Mouse (Mus musculus) olfactory bulb, adult 2 months (tissue): ENCODE results near the gene Slc25a29. TPM values are rescaled to one million over a fixed set of nuclear protein-coding genes. Genes with fewer than 3 reads are reported as not detected.

ENCODE experiments used
- H3K27ac ChIP-seq: fragments of 200-500 bp; 2 replicates; pipeline ENCODE4 v1.5.1; 2012; ENCODE audit warnings: low read depth, low read length; ENCODE audit not compliant: insufficient read depth
- H3K4me1 ChIP-seq: fragments of 200-500 bp; 2 replicates; pipeline ENCODE4 v1.6.1; 2012; ENCODE audit warnings: low read length; ENCODE audit not compliant: control insufficient read depth, insufficient read depth
- H3K4me3 ChIP-seq: fragments of 200-500 bp; 2 replicates; pipeline ENCODE4 v1.5.1; 2012; ENCODE audit warnings: mild to moderate bottlenecking, low read depth, low read length, moderate library complexity; ENCODE audit not compliant: insufficient read depth
- CTCF ChIP-seq: fragments of 200-500 bp; IDR thresholded peaks from 2 replicates; pipeline ENCODE4 v1.5.1; 2012; ENCODE audit warnings: low read depth, mild to moderate bottlenecking, low read length, moderate library complexity; ENCODE audit not compliant: insufficient read depth
- POLR2A ChIP-seq: fragments of 200-500 bp; IDR thresholded peaks from 2 replicates; pipeline ENCODE4 v1.6.1; 2012; ENCODE audit warnings: mild to moderate bottlenecking, low read depth, low read length, moderate library complexity; ENCODE audit not compliant: insufficient read depth
- WGBS: fragments of 180-500 bp; shearing (Covaris S2); methylation state at CpG from one replicate; pipeline ENCODE4 v1.1.7; 2018; 5-methylcytosine and 5-hydroxymethylcytosine counted together
- polyA plus RNA-seq: library from polyadenylated mRNA; stranded (reverse); fragments of >200 nt; gene quantifications from 2 replicates; pipeline ENCODE4 v1.2.4, GENCODE M21; 2012; ENCODE audit warnings: low replicate concordance; ENCODE audit not compliant: missing spikeins, insufficient read depth, insufficient read length

The Slc25a29 gene
- polyA plus RNA-seq, 1 experiment = not detected

GRCm38 (mm10) chr12:108827641-108828040, 8.0 kb downstream of the Slc25a29 start:
- TF ChIP-seq POLR2A = no peak
- Histone ChIP-seq H3K4me3 (no peak overlapping the region), H3K4me1 (peaks cover 15% of the 10 kb centered on the region), H3K27ac (no peak overlapping the region)
- 92% methylated on average over 6 of the region's 6 CpGs for WGBS

- H3K4me1 ChIP-seq = peaks cover 9% of the 10 kb centered on the region
- H3K27ac ChIP-seq = no peak overlapping the region
- 94% methylated on average over 28 of the region's 28 CpGs for WGBS
- TF ChIP-seq POLR2A = no peak
- H3K4me3 ChIP-seq = no peak overlapping the region
Observed at GRCm38 (mm10) chr12:108826958-108827535, 8.6 kb downstream of the Slc25a29 start.

GRCm38 (mm10) chr12:108826282-108826957, 9.3 kb downstream of the Slc25a29 start:
- Histone ChIP-seq H3K4me1 (peaks cover 4% of the 10 kb centered on the region), H3K4me3 (no peak overlapping the region), H3K27ac (no peak overlapping the region)
- 94% methylated on average over 19 of the region's 19 CpGs for WGBS
- TF ChIP-seq CTCF = no peak
- no peak for TF ChIP-seq POLR2A

DNA sequence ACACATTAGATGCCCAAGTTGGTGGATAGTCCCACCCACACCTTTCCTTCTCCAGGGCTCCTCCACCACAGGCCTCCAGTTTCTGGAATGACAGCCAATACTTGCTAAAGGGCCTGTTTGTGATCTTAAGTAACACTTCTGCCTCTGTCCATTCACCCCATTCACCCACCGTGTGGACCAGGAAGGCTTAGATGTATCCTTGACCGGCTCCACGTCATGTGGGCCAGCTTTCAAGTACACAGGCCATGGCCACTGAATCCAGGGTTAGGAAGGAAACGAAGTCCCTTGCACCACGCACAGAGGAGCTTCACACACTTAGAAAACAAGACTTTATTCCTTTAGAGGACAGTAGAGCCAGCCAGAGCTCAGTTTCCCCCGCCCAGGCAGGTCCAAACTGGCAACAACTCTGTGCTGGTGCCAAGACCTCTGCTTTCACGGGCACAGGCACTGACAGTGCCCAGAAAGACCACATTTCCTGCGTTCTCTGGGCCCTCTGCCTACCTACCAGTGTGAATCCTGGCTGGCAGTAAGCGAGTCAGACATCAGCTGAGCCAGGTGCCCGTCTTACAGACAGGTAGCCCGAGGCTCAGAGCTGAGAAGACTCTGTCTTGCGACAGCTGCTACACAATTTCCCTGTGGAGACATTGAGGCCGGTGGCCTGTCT, 10.0 kb downstream of the Slc25a29 start:
- H3K4me3 ChIP-seq = no peak overlapping the region
- H3K27ac ChIP-seq = no peak overlapping the region
- 81% methylated on average over 13 of the region's 13 CpGs for WGBS

DNA sequence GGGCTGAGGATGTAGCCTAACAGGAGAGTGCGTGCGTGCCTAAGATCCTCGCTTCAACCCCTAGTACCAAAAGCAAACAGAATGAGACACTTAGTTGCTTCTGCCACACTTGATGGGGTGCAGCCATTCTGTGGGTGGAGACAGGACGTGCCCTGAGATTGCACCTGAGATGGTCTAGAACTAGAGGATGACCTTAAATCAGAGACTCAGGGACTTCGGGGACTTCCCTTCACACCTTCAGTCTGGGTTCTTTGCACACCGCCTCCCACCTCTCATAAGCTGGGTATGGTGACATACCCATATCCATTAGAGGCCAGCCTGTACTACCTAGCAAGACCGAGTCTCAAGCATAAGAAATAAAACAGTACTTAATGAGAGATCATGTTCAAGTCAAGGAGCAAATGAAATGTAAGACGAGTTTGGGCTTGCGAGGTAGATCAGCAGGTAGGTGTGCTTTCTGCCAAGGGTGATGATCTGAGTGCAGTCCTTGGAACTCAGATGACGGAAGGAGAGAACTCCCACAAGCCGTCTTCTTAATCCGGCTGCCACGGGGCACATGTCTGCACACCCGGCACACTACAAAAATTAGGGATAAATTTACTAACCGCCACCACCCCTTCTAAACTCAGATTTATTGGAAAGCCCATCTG, 11.3 kb downstream of the Slc25a29 start:
- no peak for TF ChIP-seq POLR2A
- no peak for TF ChIP-seq CTCF
- Histone ChIP-seq H3K4me3 (no peak overlapping the region), H3K4me1 (peaks cover 2% of the 10 kb centered on the region), H3K27ac (no peak overlapping the region)
- WGBS = 89% methylated on average over 15 of the region's 15 CpGs

More for the DNA sequence above, 10.0 kb downstream of the Slc25a29 start:
- H3K4me1 ChIP-seq = no peaks in the 10 kb centered on the region
- TF ChIP-seq POLR2A (no peak), CTCF (no peak)

- Histone ChIP-seq H3K4me1 (peaks cover 4% of the 10 kb centered on the region), H3K4me3 (no peak overlapping the region), H3K27ac (no peak overlapping the region)
- TF ChIP-seq CTCF = no peak
- TF ChIP-seq POLR2A = no peak
- 69% methylated on average over 8 of the region's 8 CpGs for WGBS
Observed at GRCm38 (mm10) chr12:108823036-108823435, 12.6 kb downstream of the Slc25a29 start.

DNA sequence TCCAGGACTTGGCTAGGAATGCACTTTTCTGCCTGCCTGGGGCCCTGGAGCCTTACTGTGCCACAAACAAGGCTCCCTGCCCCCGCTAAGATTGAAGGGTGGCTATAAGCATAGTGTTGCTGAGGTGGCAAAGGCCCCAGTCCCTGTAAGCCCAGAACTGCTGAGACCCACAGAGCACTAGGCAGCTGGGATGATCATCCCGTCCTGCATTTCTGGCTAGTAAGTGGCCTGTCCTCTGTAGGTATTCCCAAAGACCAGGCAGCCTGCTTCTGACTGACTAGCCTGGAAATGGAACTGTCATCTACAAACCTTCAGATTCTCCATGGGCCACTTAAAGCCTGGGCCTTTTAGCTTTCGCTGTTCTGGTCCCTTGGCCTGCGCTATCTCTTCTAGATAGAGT, 15.2 kb downstream of the Slc25a29 start:
- 91% methylated on average over 4 of the region's 4 CpGs for WGBS
- H3K27ac ChIP-seq = no peak overlapping the region
- no peak overlapping the region for H3K4me3 ChIP-seq
- no peak for TF ChIP-seq CTCF
- TF ChIP-seq POLR2A = no peak
- peaks cover 7% of the 10 kb centered on the region for H3K4me1 ChIP-seq

- Histone ChIP-seq H3K27ac (no peak overlapping the region), H3K4me1 (peaks cover 14% of the 10 kb centered on the region), H3K4me3 (no peak overlapping the region)
- WGBS = 49% methylated on average over 11 of the region's 11 CpGs
- TF ChIP-seq POLR2A (no peak), CTCF (no peak)
Observed at GRCm38 (mm10) chr12:108816569-108816968, 19.1 kb downstream of the Slc25a29 start.

DNA sequence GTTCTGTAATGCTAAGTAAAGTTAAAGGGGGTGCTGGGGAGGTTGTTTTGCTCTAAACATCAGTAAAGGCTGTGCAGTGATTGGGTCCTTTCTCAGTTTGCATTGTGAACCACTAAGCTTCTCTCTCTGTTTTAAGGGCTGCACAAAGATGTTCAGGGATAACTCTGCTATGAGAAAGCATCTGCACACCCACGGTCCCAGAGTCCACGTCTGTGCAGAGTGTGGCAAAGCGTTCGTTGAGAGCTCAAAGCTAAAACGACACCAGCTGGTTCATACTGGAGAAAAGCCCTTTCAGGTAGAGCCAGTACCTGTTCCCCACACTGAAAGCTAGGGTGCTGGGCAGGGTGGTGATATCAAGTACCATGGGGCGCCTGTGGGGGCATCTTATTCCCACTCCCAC, 21.2 kb downstream of the Slc25a29 start:
- H3K27ac ChIP-seq = no peak overlapping the region
- 63% methylated on average over 6 of the region's 6 CpGs for WGBS
- H3K4me1 ChIP-seq = peaks cover 18% of the 10 kb centered on the region
- TF ChIP-seq POLR2A = no peak
- TF ChIP-seq CTCF = no peak
- H3K4me3 ChIP-seq = no peak overlapping the region
